Mouse (Mus musculus) gastrocnemius, postnatal 10 days (tissue): ENCODE measurements at regions not wholly inside any gene's neighbourhood (a gene's known extent, or its start where the extent isn't known, plus 50 kb on each side); places are given as distances from the start of the nearest gene placed in this dataset.
A peak's percentile ranks its signal among the peaks of the same experiment; 100 is the strongest.

Source experiments
- DNase-seq: peaks from one replicate; pipeline ENCODE4 v3.0.0; 2021; ENCODE audit warnings: mixed read lengths

- no peak for DNase-seq
Observed at GRCm38 (mm10) chr9:43981376-43981775, 61.8 kb upstream of the Thy1 start.

DNA sequence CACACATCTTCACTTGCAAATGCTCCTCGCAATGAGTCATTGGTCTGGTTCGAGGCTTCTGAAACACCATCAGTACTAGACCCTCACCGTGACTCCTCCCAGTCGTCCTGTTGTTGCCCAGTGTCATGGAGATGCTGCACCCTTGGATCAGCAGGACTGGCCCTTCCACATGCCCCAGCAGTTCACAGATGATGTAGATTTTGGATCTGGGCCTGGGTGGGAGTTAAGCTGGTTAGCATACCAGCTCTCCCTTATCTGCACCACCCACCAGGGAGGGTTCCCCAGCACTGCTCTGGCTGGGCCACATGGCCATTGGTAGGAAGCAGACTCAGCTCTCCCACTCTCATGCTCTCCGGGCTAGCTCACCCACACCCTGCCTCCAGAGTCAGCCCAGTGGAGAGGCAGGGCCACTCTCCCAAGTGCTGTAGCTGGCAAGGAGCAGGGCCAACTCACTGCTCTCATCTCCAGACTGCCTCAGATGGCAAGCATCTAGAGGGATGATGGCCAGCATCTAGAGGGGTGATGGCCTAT lies 60.8 kb upstream of the Thy1 start:
- DNase-seq: no peak

DNA sequence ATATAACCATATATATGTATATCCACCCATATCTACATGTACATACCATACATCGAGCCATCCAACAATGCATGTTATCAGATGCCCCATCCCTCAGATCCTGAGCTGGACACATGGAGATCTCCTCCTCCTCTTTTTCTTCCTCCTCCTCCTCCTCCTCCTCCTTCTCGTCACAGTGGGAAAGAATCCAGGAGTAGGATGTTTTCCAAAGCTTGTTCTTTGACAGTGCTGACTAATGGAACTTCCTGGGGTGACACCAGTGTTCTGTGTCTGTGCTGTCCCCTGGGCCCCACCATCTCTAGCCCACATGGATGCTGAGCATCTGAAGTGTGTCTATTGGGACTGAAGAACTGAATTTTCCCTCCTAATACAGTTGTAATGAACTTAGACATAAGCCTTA lies 60.0 kb upstream of the Thy1 start:
- DNase-seq: no peak

GRCm38 (mm10) chr9:43984181-43985062 lies 58.8 kb upstream of the Thy1 start:
- peak; percentile 84 for DNase-seq

GRCm38 (mm10) chr9:43987957-43988356 lies 55.2 kb upstream of the Thy1 start:
- DNase-seq: no peak

DNA sequence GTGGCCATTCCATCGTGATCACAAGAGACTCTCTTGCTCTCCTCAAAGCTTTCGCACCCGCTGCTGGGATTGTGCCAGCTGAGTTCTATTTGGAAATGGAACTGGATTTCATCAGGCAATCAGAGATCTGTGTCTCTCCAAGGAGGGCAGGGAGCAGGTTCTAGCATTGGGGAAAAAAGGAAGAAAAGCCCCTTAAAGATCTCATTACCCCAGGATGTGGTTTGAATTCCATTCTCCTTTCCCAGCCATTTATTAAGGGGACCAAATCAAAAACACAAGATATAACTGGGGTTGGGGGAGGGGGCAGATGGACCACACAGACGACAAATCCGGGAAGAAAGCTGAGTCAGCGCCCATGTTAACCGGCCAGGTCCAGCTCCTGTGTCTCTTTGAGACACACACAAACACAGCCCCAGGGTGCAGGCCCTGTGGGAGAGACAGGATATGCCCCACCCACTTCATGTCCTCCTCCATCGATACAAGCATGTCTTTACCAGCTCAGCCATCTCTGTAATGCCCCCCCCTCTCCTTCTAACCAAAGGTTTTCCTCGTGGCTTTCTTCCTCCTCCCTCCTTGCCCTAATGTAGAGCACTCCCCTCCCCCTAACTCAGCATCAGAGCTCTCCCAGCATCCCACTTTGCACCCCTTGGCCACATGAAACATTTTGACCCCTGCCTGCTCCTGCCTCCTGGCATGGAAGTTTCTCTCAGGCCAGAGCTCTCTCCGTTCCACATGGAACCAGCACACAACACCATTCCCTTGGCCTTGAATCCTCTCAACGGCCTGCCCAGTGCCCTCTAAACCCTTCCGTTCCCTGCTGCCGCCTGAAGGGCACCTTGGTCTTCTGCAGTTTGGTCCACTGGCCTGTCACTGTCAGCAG lies 54.0 kb upstream of the Thy1 start:
- peak; percentile 48 for DNase-seq

DNA sequence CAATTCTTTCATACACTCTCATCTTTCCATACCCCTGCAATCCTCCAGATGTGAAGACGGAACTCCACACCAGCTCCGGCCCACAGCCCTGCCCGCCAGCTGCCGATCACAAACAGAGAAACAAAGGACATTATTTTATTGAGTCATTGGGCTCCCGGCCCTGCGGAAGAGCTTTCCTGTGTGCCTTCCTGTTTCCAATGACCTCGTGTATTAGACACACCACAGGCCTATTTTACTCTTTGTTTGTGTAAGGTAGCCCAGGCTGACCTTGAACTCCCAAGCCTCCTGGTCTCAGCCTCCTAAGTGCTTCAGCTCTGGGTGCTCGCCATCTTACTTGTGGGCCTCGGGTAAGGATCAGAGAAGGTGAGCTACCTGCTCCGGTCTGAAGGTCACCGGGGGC lies 53.1 kb upstream of the Thy1 start:
- DNase-seq: no peak

GRCm38 (mm10) chr9:43993221-43993976 lies 49.8 kb upstream of the Thy1 start:
- DNase-seq: no peak
